Mouse (Mus musculus): ENCODE data around the gene Duxf3.
"Not testable (repeated sequence)": the region's sequence is repeated elsewhere in the genome, so short reads cannot be mapped to it uniquely, and the experiment has no call there.

The Duxf3 gene

GRCm38 (mm10) chr10:58223161-58223560, 9.3 kb downstream of the Duxf3 start:
- not testable (repeated sequence) for DNase-seq (ENCODE audit: low read depth, low spot score)

DNA sequence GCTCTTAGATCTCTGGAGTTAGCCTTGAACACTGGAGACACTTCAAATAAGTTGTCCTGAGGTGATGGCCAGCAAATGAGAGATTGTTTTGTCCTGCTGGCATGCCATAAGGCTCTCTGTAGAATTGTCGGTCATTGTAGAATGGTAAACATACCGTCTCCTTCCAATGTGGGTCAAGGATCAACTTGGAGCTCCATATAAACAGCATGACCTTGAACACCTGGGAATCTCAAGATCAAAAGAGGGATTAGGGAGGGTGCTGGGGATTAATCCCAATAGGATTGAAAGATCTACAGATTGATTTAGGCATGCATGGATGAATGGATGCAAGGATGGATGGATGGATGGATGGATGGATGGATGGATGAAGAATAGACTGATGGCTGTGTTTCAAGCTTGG, 10.9 kb downstream of the Duxf3 start:
- not testable (repeated sequence) for DNase-seq (ENCODE audit: low read depth, low spot score)

GRCm38 (mm10) chr10:58220726-58221125, 11.7 kb downstream of the Duxf3 start:
- no peak for DNase-seq (ENCODE audit: low read depth, low spot score)

DNA sequence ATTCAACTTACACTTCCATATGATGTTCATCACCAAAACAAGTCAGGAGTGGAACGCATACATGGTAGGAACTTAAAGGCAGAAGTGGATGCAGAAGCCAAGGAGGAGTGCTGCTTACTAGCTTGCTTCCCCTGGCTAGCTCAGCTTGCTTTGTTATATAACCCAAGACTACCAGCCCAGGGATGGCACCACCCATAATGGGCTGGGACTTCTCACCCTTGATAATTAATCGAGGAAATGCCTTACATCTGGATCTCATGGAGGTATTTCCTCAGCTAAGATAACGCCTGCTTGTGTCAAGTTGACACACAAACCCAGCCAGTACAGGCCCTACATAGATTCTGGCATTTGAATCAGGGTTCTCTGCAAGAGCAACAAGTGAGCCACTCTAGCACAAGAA, 15.1 kb downstream of the Duxf3 start:
- DNase-seq (ENCODE audit: low read depth, low spot score) = no peak

DNA sequence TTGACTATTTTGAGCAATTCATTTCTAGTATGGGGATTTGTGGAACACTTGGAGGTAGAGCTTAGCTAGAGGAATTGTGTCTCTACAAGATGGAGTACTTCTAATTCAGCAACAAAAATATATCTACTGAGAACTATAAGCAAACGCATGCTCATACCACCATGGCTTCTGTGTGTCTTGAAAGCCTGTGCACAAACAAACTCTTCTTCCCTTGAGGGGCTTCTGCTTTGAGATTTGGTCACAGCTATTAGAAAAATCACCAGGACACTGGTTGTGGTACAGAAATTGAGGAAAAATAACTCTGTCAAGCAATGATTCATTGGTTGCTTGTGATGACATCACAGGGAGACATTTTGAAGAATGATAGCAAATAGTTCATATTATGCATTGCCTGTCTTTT, 17.1 kb downstream of the Duxf3 start:
- no peak for DNase-seq (ENCODE audit: low read depth, low spot score)

DNA sequence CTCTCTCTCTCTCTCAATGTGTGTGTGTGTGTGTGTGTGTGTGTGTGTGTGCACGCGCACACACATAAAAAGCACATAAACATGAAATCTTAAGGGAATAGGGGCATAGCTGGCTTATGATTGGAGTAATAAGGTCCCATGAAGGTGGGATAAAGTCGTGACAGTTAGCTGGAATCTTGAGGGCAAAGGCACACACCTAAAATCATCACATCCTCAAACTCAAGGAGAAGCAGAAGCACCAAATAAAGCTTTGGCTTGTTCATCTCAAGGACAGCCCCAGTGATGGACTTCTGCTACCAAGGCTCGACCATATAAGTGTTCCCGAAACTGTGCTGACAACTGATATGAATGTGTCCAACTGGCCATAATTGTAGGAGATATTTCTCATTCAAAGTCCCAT, 17.5 kb downstream of the Duxf3 start:
- no peak for DNase-seq (ENCODE audit: low read depth, low spot score)

- DNase-seq (ENCODE audit: low read depth, low spot score) = no peak
These were observed 18.0 kb downstream of the Duxf3 start for GRCm38 (mm10) chr10:58214497-58214896.

DNA sequence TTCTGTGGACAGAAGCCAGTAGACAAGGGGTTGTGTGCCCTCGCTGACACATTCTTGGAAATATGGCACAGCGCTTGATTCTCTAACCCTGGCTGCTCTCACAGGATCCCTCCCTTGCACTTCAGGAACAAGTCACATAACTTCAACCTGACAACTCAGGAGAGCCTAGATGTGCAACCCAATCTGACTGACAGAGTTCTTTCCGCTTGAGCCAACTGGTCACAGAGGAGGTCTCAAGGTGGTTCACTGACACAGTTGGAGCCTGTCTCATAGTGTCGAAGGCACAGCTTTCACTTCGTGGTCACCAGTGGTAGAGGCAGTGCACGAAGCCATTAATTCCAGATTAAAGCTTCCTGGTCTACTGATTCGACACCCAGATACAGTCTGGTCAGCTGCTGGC, 20.2 kb downstream of the Duxf3 start:
- no peak for DNase-seq (ENCODE audit: low read depth, low spot score)

- DNase-seq (ENCODE audit: low read depth, low spot score) = no peak
These were observed 21.3 kb downstream of the Duxf3 start for GRCm38 (mm10) chr10:58211213-58211612.

DNA sequence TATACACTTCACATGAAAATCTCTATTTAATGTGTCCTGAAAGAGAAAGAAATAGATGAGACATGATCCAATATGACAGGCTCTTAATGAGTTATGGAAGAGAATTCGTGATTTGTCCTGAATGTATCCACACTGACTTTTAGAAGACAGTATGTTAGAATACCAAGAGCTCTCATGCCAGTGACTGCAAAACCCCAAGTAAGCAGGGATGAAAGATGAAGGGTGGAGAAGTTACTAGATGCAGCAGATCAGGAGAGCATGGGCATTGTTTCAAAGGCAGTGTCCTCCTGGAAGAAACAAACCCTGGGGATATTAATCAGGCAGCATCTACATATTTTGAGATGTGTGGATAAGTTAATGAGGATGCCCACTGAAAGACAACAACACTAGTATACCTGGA, 22.0 kb downstream of the Duxf3 start:
- DNase-seq (ENCODE audit: low read depth, low spot score) = no peak

- no peak for DNase-seq (ENCODE audit: low read depth, low spot score)
These were observed 22.6 kb downstream of the Duxf3 start for GRCm38 (mm10) chr10:58209710-58210467.

DNA sequence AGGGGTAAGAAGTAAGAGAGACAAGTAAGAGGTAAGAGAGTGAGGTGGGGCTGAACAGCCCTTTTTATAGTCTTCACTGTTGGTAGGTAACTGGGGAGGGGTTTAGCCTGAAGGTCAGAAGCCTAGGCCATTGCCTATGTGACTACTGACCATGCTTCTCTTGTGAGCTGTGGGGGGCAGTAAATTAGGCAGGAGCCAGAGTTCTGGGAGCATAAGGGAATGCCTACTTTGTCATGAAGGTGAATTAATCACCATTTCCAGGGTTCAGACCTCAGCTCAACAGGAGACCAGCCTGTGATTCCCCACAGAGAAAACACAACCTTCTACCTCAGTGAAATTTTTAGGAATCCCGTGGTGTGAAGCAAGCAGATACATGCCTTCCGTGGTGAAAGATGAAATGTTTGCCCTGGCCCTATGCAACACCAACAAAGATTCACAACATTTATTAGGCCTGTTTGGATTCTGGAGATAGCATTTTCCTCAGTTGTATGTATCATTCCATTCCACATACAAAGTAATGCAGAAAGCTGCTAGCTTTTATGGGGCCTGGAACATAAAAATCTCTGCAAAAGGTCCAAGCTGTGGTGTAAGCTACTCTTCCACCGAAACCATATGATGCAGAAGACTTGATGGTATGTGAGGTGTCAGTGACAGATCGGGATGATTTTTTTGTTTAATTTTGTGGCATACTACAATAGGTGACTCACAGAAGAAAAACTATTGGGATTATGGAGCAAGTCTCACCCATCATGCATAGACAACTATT, 25.7 kb downstream of the Duxf3 start:
- no peak for DNase-seq (ENCODE audit: low read depth, low spot score)

DNA sequence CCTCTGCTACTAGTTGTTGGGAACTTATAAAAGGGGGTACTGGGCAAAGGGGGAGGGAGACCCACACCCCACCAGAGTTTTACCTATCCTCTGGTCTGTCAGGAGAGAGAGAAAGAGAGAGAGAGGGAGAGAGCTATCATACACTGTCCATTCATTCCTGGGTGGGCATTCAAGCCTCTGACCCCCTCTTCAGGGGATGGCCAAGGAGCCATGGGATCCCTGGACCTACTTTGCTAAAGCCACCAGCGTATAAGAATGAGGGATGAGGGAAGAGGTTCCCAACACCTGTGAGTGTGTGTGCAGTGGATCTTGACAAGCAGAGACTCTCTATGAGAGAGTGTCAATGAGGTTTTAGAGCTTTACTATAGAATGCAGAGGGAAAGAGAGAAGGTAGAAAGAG, 26.5 kb downstream of the Duxf3 start:
- no peak for DNase-seq (ENCODE audit: low read depth, low spot score)
